Mouse (Mus musculus): Measurements from ENCODE around the gene Tprg.

Gene Tprg

GRCm38 (mm10) chr16:25333279-25334219 is 46.9 kb downstream of the Tprg start:
- no peak for DNase-seq

GRCm38 (mm10) chr16:25335058-25335703 is 48.6 kb downstream of the Tprg start:
- DNase-seq, result no peak

GRCm38 (mm10) chr16:25349626-25350025 is 63.0 kb downstream of the Tprg start:
- peak; percentile 80 for DNase-seq

- no peak for DNase-seq
These were observed 81.2 kb downstream of the Tprg start for GRCm38 (mm10) chr16:25367834-25368233.

- DNase-seq, result peak; percentile 31
These were observed 83.4 kb downstream of the Tprg start for GRCm38 (mm10) chr16:25369984-25370412.

GRCm38 (mm10) chr16:25374121-25374520 is 87.5 kb downstream of the Tprg start:
- DNase-seq, result no peak

GRCm38 (mm10) chr16:25374775-25375174 is 88.2 kb downstream of the Tprg start:
- peak; percentile 55 for DNase-seq

GRCm38 (mm10) chr16:25376720-25377373 is 90.2 kb downstream of the Tprg start:
- peak; percentile 91 for DNase-seq

- no peak for DNase-seq
These were observed 91.1 kb downstream of the Tprg start for GRCm38 (mm10) chr16:25377695-25378094.

- no peak for DNase-seq
These were observed 99.0 kb downstream of the Tprg start for GRCm38 (mm10) chr16:25385498-25386192.

GRCm38 (mm10) chr16:25394676-25395075 is 108.1 kb downstream of the Tprg start:
- DNase-seq, result peak; percentile 12

GRCm38 (mm10) chr16:25404156-25404555 is 117.5 kb downstream of the Tprg start:
- DNase-seq, result no peak

GRCm38 (mm10) chr16:25407204-25407886 is 120.7 kb downstream of the Tprg start:
- DNase-seq, result peak; percentile 9

GRCm38 (mm10) chr16:25408032-25408431 is 121.4 kb downstream of the Tprg start:
- DNase-seq, result no peak

GRCm38 (mm10) chr16:25411307-25411706 is 124.7 kb downstream of the Tprg start:
- no peak for DNase-seq

GRCm38 (mm10) chr16:25413885-25414284 is 127.3 kb downstream of the Tprg start:
- no peak for DNase-seq

- DNase-seq, result no peak
These were observed 128.6 kb downstream of the Tprg start for GRCm38 (mm10) chr16:25415186-25415585.

GRCm38 (mm10) chr16:25417875-25418630 is 131.4 kb downstream of the Tprg start:
- peak; percentile 14 for DNase-seq

- no peak for DNase-seq
These were observed 136.4 kb downstream of the Tprg start for GRCm38 (mm10) chr16:25422997-25423396.

- no peak for DNase-seq
These were observed 137.4 kb downstream of the Tprg start for GRCm38 (mm10) chr16:25424001-25424400.

GRCm38 (mm10) chr16:25424915-25425314 is 138.3 kb downstream of the Tprg start:
- DNase-seq, result no peak

Measured in kidney, postnatal 10 days (tissue).